Mouse (Mus musculus): Measurements from ENCODE around the gene Lamb2.

DNA sequence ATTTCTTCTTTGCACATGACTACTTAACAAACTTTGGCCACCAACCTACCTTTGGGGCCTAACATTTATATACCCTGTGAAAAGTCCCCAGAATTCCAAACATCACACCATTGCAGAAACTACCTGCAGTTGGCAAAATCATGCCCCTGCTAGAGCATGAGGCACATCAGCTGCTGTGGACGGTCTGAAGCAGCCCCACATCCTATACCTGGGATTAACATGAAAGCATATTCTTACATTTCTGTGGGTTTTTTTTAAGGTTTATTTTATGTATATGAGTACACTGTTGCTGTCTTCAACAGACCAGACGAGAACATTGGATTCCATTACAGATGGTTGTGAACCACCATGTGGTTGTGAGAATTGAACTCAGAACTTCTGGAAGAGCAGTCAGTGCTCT lies 13.3 kb upstream of the Lamb2 start:
- TF ChIP-seq CTCF (IDR thresholded peaks at IDR 0.05; ENCODE audit: low read depth) (no peak), EP300 (IDR thresholded peaks at IDR 0.05; ENCODE audit: low read depth) (no peak)
